Mouse (Mus musculus) midbrain, embryonic 16.5 days (tissue): ENCODE measurements around the gene Akr1b7. TPM values are rescaled to one million over a fixed set of nuclear protein-coding genes. Genes with fewer than 3 reads are reported as not detected.
"Not testable (repeated sequence)": the region's sequence is repeated elsewhere in the genome, so short reads cannot be mapped to it uniquely, and the experiment has no call there.

ENCODE experiments used
- ATAC-seq: fragments of 200-750 bp; cut with Nextera tagmentation; 2 replicates; pipeline ENCODE4 v1.8.0; 2017; ENCODE audit warnings: moderate TSS enrichment
- H3K27ac ChIP-seq: fragments of 300-500 bp; sonication (generic); 2 replicates; pipeline ENCODE4 v1.5.1; 2014; ENCODE audit warnings: mild to moderate bottlenecking, low read length, mixed read lengths
- H3K27me3 ChIP-seq: fragments of 300-500 bp; sonication (generic); 2 replicates; pipeline ENCODE4 v1.6.1; 2014; ENCODE audit warnings: low read depth, low read length, mixed read lengths; ENCODE audit not compliant: control insufficient read depth, insufficient read depth
- H3K36me3 ChIP-seq: fragments of 300-500 bp; sonication (generic); 2 replicates; pipeline ENCODE4 v1.6.1; 2014; ENCODE audit warnings: mild to moderate bottlenecking, low read length, moderate library complexity, mixed read lengths; ENCODE audit not compliant: control insufficient read depth, insufficient read depth
- H3K4me1 ChIP-seq: fragments of 300-500 bp; sonication (generic); 2 replicates; pipeline ENCODE4 v1.6.1; 2014; ENCODE audit warnings: mild to moderate bottlenecking, low read length, mixed read lengths; ENCODE audit not compliant: control insufficient read depth, insufficient read depth
- H3K4me2 ChIP-seq: fragments of 300-500 bp; sonication (generic); 2 replicates; pipeline ENCODE4 v1.6.1; 2014; ENCODE audit warnings: mild to moderate bottlenecking, low read length, mixed read lengths
- H3K4me3 ChIP-seq: fragments of 300-500 bp; sonication (generic); 2 replicates; pipeline ENCODE4 v1.5.1; 2014; ENCODE audit warnings: low read depth, mild to moderate bottlenecking, low read length, moderate library complexity, mixed read lengths
- H3K9ac ChIP-seq: fragments of 300-500 bp; sonication (generic); 2 replicates; pipeline ENCODE4 v1.6.1; 2014; ENCODE audit warnings: low read depth, low read length, mixed read lengths
- H3K9me3 ChIP-seq: fragments of 300-500 bp; sonication (generic); replicated peaks from 2 replicates; pipeline ENCODE4 v1.6.1; 2014; ENCODE audit warnings: mild to moderate bottlenecking, low read length, mixed read lengths; ENCODE audit not compliant: control insufficient read depth, poor library complexity, severe bottlenecking
- WGBS: fragments of 180-500 bp; shearing (Covaris S2); extraction: QIAGEN DNeasy Blood & Tissue Kit; methylation state at CpG from one replicate; pipeline ENCODE4 v1.1.7; 2014; 5-methylcytosine and 5-hydroxymethylcytosine counted together
- polyA plus RNA-seq: library from polyadenylated mRNA; unstranded; fragments of >200 nt; fragmentation: Nextera tagmentation; extraction: Ambion mirVana; gene quantifications from 2 replicates; pipeline ENCODE4 v1.2.1, GENCODE M21; 2015

Akr1b7 gene
- polyA plus RNA-seq: not detected in 2 replicates

GRCm38 (mm10) chr6:34412023-34412422 is at the start of gene Akr1b7:
TSS of gene Akr1b7 (plus strand) at chr6:34412334.
- no peaks in the 10 kb centered on the region for H3K4me1 ChIP-seq
- no peak within 1 kb of the TSS for H3K4me3 ChIP-seq
- H3K9ac ChIP-seq: no peak within 1 kb of the TSS
- no peaks in the 10 kb centered on the region for H3K36me3 ChIP-seq
- H3K27me3 ChIP-seq: no peaks in the 10 kb centered on the region
- WGBS: 86% methylated on average over 6 of the region's 6 CpGs
- no peaks in the 10 kb centered on the region for H3K9me3 ChIP-seq
- H3K4me2 ChIP-seq: no peak within 1 kb of the TSS
- ATAC-seq: no peak
- H3K27ac ChIP-seq: no peak within 1 kb of the TSS

- Histone ChIP-seq H3K36me3 (no peaks in the 10 kb centered on the region), H3K4me1 (0 out of 2 replicates have a peak, but pooled peaks cover 2% of the 10 kb centered on the region), H3K27ac (no peak overlapping the region), H3K9ac (no peak overlapping the region), H3K4me3 (no peak overlapping the region), H3K4me2 (no peak overlapping the region), H3K27me3 (no peaks in the 10 kb centered on the region), H3K9me3 (no peaks in the 10 kb centered on the region)
- 85% methylated on average over 12 of the region's 12 CpGs for WGBS
- no peak for ATAC-seq
These were observed 47.7 kb upstream of the Akr1b7 start for GRCm38 (mm10) chr6:34364217-34365136.

- no peak overlapping the region for H3K4me2 ChIP-seq
- 82% methylated on average over 9 of the region's 9 CpGs for WGBS
- H3K9me3 ChIP-seq: no peaks in the 10 kb centered on the region
- no peak overlapping the region for H3K9ac ChIP-seq
- H3K4me3 ChIP-seq: no peak overlapping the region
- no peak for ATAC-seq
- no peaks in the 10 kb centered on the region for H3K36me3 ChIP-seq
- H3K4me1 ChIP-seq: 0 out of 2 replicates have a peak, but pooled peaks cover 2% of the 10 kb centered on the region
- no peaks in the 10 kb centered on the region for H3K27me3 ChIP-seq
- no peak overlapping the region for H3K27ac ChIP-seq
These were observed 44.1 kb upstream of the Akr1b7 start for GRCm38 (mm10) chr6:34367998-34368397.

- 86% methylated on average over 8 of the region's 8 CpGs for WGBS
- no peaks in the 10 kb centered on the region for H3K36me3 ChIP-seq
- H3K27ac ChIP-seq: no peak overlapping the region
- no peak overlapping the region for H3K4me3 ChIP-seq
- ATAC-seq: no peak
- H3K9ac ChIP-seq: no peak overlapping the region
- H3K4me1 ChIP-seq: 0 out of 2 replicates have a peak, but pooled peaks cover 2% of the 10 kb centered on the region
- H3K27me3 ChIP-seq: no peaks in the 10 kb centered on the region
- H3K4me2 ChIP-seq: no peak overlapping the region
- no peaks in the 10 kb centered on the region for H3K9me3 ChIP-seq
These were observed 42.1 kb upstream of the Akr1b7 start for GRCm38 (mm10) chr6:34370081-34370480.

GRCm38 (mm10) chr6:34371700-34372351 is 40.3 kb upstream of the Akr1b7 start:
- H3K9ac ChIP-seq: peak overlapping the region; percentile 5; the same call in 1 of the 2 replicates
- H3K27ac ChIP-seq: no peak overlapping the region
- H3K4me1 ChIP-seq: 0 out of 2 replicates have a peak, but pooled peaks cover 2% of the 10 kb centered on the region
- H3K4me3 ChIP-seq: no peak overlapping the region
- H3K27me3 ChIP-seq: no peaks in the 10 kb centered on the region
- peak overlapping the region; percentile 25 for H3K4me2 ChIP-seq
- ATAC-seq: 0 out of 2 replicates have a peak, but pooled peaks have one; percentile 5
- H3K36me3 ChIP-seq: no peaks in the 10 kb centered on the region
- WGBS: 25% methylated on average over 18 of the region's 18 CpGs
- no peaks in the 10 kb centered on the region for H3K9me3 ChIP-seq

- 81% methylated on average over 7 of the region's 7 CpGs for WGBS
- Histone ChIP-seq H3K36me3 (no peaks in the 10 kb centered on the region), H3K9me3 (no peaks in the 10 kb centered on the region), H3K4me1 (0 out of 2 replicates have a peak, but pooled peaks cover under 1% of the 10 kb centered on the region), H3K27ac (no peak overlapping the region), H3K27me3 (no peaks in the 10 kb centered on the region), H3K4me3 (no peak overlapping the region), H3K4me2 (no peak overlapping the region), H3K9ac (no peak overlapping the region)
- ATAC-seq: no peak
These were observed 38.3 kb upstream of the Akr1b7 start for GRCm38 (mm10) chr6:34373841-34374240.

GRCm38 (mm10) chr6:34375888-34376287 is 36.2 kb upstream of the Akr1b7 start:
- not testable (repeated sequence) for H3K4me3 ChIP-seq, H3K27me3 ChIP-seq, H3K36me3 ChIP-seq, H3K9me3 ChIP-seq, H3K9ac ChIP-seq, ATAC-seq, H3K27ac ChIP-seq, H3K4me2 ChIP-seq, H3K4me1 ChIP-seq
- 79% methylated on average over 5 of the region's 5 CpGs for WGBS

GRCm38 (mm10) chr6:34383401-34383800 is 28.7 kb upstream of the Akr1b7 start:
- peaks cover 7% of the 10 kb centered on the region for H3K4me1 ChIP-seq
- no peaks in the 10 kb centered on the region for H3K27me3 ChIP-seq
- no peak overlapping the region for H3K4me2 ChIP-seq
- H3K27ac ChIP-seq: no peak overlapping the region
- H3K9ac ChIP-seq: no peak overlapping the region
- H3K36me3 ChIP-seq: no peaks in the 10 kb centered on the region
- no peaks in the 10 kb centered on the region for H3K9me3 ChIP-seq
- ATAC-seq: no peak
- H3K4me3 ChIP-seq: no peak overlapping the region
- 46% methylated on average over 8 of the region's 8 CpGs for WGBS
